Mouse (Mus musculus): ENCODE results near the gene Rnf34. TPM values are rescaled to one million over a fixed set of nuclear protein-coding genes. Genes with fewer than 3 reads are reported as not detected.

Rnf34 gene
- polyA plus RNA-seq, 1 experiment from 2014 or later: 55.5 TPM

DNA sequence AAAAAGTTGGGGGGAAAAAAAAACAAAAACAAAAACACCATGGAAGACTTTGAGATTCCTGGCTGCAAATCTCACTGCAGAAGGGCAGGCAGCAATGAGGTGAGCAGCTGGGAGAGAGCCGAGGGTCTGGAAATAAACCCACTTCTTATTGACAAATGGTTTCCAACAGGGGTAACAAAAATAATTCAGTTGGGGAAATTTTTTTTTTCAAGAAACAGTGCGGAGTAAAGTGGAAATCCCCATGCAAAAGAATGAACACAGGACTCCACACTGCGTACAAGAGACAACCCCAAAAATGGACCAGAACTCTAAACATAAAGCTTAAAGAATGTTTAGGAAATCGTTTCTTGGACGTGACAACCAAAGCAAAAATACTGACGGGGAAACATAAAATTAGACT, 43.4 kb downstream of the Rnf34 start:
- Histone ChIP-seq H3K27ac (no peak overlapping the region), H3K4me1 (replicated peaks) (peaks cover 35% of the 10 kb centered on the region), H3K4me3 (replicated peaks) (no peak overlapping the region), H3K36me3 (peaks cover 2% of the 10 kb centered on the region; the same call in 1 of the 2 replicates), H3K9ac (replicated peaks) (no peak overlapping the region), H3K9me3 (no peaks in the 10 kb centered on the region), H3K4me2 (replicated peaks) (no peak overlapping the region), H3K27me3 (no peaks in the 10 kb centered on the region)
- ATAC-seq: no peak
- 90% methylated on average over 6 of the region's 6 CpGs for WGBS

DNA sequence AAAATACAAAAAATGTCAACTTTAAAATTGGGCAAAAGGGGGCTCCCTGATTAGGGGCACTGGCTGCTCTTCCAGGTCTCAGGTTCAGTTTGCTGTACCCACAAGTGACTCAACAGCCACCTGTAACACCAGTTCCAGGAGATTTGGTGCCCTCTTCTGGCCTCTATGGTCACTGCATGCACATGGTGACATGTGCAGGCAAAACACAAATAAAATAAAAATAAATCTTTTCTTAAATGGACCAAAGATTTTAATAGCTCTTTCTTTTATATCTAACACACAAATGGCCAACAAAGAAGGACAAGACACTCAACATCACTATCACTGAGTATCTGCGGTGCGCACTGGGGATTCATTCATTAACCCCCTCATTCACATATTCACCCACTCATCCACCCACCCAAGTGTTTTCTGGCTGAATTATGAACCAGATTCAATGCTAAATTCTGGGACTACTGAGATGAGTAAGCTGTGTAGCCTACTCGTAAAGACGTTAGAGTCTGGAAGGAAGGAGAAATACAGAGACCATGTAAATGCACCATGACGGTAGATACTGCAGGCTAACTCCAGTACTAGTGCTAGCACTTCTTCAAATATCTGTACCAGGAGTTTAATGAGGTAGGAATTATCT, 44.3 kb downstream of the Rnf34 start:
- Histone ChIP-seq H3K4me2 (replicated peaks) (no peak overlapping the region), H3K4me3 (replicated peaks) (no peak overlapping the region), H3K27ac (no peak overlapping the region), H3K4me1 (replicated peaks) (peaks cover 39% of the 10 kb centered on the region), H3K36me3 (no peaks in the 10 kb centered on the region), H3K9ac (replicated peaks) (no peak overlapping the region), H3K9me3 (no peaks in the 10 kb centered on the region), H3K27me3 (no peaks in the 10 kb centered on the region)
- WGBS: 93% methylated on average over 5 of the region's 5 CpGs
- no peak for ATAC-seq

DNA sequence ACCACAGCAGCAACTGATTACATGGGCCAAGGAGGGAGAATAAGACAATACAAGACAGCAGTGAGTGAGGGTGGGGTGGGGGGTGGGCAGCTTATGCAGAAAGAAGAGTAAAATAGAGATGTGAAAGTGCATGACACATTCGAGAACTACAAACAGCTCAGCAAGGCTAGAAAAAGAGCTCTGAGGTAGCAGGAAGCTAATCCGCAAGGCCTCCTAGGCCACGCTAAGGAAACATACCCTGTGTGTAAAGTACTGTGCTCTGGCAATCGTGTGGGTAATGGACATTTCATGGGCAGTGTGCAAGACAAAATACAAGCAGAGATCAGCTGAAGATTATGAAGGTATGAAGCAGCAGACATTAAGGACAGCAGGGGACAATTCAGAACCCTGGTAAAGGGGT, 45.0 kb downstream of the Rnf34 start:
- no peak overlapping the region; the same call in 1 of the 2 replicates for H3K9ac ChIP-seq (replicated peaks)
- no peaks in the 10 kb centered on the region for H3K9me3 ChIP-seq
- no peak overlapping the region for H3K4me3 ChIP-seq (replicated peaks)

DNA sequence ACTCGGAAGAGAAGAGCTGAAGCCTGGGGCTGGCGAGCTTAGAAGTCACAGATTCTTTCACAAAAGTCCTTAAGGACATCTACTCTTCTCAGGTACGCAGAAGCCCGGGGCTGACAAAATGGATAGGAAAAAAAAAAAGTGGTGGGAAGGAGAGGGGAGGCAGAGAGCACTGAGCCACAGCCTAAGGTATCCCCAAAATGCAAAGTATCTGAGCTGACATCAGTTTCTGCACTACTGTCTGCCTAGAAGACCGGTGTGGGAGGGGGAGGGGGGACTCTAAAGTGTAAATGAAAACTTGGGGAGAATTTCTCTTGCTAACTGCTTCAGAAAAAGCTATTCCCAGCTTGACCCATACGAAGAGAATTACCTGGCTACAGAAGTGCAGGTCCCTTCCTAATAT, 48.3 kb downstream of the Rnf34 start:
- no peak for ATAC-seq
- Histone ChIP-seq H3K4me1 (replicated peaks) (peaks cover 48% of the 10 kb centered on the region), H3K9ac (replicated peaks) (peak overlapping the region; percentile 96), H3K27me3 (no peaks in the 10 kb centered on the region), H3K27ac (no peak overlapping the region), H3K4me2 (replicated peaks) (peak overlapping the region; percentile 87), H3K36me3 (no peaks in the 10 kb centered on the region), H3K4me3 (replicated peaks) (peak overlapping the region; percentile 90), H3K9me3 (no peaks in the 10 kb centered on the region)
- WGBS: 85% methylated on average over 6 of the region's 6 CpGs

More for the DNA sequence above, 45.0 kb downstream of the Rnf34 start:
- Histone ChIP-seq H3K27me3 (no peaks in the 10 kb centered on the region), H3K36me3 (no peaks in the 10 kb centered on the region), H3K4me1 (replicated peaks) (peaks cover 40% of the 10 kb centered on the region), H3K27ac (no peak overlapping the region), H3K4me2 (replicated peaks) (no peak overlapping the region)
- WGBS: 72% methylated on average over 4 of the region's 4 CpGs
- no peak for ATAC-seq

DNA sequence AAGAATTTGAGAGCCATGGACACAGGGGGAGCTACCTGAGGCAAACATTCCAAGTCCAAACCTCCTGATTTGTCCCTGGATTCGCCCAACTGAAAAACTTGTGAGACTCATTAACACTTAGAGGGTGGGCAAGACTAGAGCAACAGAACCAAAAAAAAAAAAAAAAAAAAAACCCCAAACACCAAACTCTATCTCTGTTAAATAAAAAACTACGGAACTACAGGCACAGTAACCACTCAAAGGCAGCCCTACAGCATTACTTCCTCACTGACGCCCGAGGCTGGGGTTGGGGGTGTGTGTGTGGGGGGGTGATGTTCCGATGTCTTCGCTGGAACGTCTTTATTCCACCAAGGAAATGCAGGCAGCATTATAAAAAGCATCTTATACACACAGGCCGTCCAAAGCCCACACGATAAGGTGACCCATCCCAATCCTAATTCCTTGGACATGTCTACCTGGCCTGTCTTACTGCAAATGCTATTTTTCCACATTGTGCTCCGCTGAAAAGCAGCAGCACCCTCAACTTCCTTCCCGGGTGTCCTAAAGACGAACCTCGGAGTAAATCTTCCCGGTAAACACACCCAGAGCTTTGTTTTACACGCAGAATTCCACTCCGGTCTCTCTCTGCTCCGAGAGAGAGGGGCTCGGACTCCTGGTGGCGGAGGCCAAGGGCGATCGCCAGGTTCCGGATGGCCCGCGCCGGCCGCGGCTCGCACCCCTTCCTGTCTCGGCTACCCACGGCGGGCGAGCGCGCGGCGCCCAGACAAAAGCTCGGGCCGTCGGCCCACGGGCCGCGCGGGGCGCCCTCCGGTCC, 49.3 kb downstream of the Rnf34 start:
- Histone ChIP-seq H3K9me3 (no peaks in the 10 kb centered on the region), H3K4me3 (replicated peaks) (peak overlapping the region; percentile 90), H3K4me1 (replicated peaks) (peaks cover 48% of the 10 kb centered on the region), H3K27me3 (no peaks in the 10 kb centered on the region), H3K36me3 (no peaks in the 10 kb centered on the region), H3K27ac (peak overlapping the region; percentile 98), H3K9ac (replicated peaks) (peak overlapping the region; percentile 96), H3K4me2 (replicated peaks) (peak overlapping the region; percentile 87)
- 3% methylated on average over 44 of the region's 45 CpGs for WGBS
- no peak for ATAC-seq

DNA sequence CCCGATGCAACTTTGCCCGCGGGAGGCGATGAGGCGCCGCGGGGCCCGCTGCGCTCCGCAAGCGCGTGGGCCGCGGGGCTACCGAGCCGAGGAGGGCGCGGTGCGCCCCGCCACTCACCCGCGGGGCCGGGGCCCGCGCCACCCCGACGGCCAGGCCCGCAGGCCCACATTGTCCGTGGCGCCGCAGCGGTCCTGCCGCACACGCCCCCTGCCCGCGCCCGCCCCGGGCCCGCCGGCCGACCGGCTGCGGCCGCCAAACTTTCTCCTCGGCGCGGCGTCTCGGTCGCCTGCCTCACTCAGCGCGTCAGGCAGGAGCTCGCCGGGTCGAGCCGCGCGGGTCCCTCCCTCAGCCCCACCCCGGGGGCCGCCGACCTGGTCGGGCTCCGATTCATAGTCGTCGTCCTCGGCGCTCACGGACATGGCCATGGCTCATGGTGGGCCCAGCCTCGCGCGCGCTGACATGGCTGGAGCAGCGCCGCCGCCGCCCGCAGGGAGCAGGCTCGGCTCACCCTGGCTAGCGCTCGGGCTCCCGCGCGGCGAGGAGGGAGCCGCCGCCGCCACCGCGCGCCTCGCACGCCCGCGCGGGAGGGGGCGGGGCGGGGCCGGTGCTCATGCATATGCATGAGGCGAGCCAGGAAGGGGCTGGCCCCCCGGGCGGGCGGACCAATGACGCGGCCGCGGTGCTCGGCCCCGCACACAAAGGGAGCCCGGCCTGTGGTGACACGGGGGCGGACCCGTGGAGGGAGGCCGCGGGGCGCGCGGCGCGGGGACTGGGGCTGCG, 50.1 kb downstream of the Rnf34 start:
- peak; percentile 97 for ATAC-seq
- Histone ChIP-seq H3K36me3 (no peaks in the 10 kb centered on the region), H3K4me1 (replicated peaks) (peaks cover 45% of the 10 kb centered on the region), H3K9me3 (no peaks in the 10 kb centered on the region), H3K9ac (replicated peaks) (peak overlapping the region; percentile 96), H3K27me3 (no peaks in the 10 kb centered on the region), H3K27ac (peak overlapping the region; percentile 98), H3K4me3 (replicated peaks) (peak overlapping the region; percentile 90), H3K4me2 (replicated peaks) (peak overlapping the region; percentile 87)
- 1% methylated on average over 96 of the region's 120 CpGs for WGBS

- no peak for ATAC-seq
- H3K27ac ChIP-seq: peak overlapping the region; percentile 98
- H3K4me3 ChIP-seq (replicated peaks): peak overlapping the region; percentile 90
- 2% methylated on average over 33 of the region's 33 CpGs for WGBS
- H3K4me1 ChIP-seq (replicated peaks): peaks cover 38% of the 10 kb centered on the region
- H3K9ac ChIP-seq (replicated peaks): peak overlapping the region; percentile 96
- no peaks in the 10 kb centered on the region for H3K27me3 ChIP-seq
- H3K9me3 ChIP-seq: no peaks in the 10 kb centered on the region
- peak overlapping the region; percentile 87 for H3K4me2 ChIP-seq (replicated peaks)
- H3K36me3 ChIP-seq: no peaks in the 10 kb centered on the region
These were observed 50.8 kb downstream of the Rnf34 start for GRCm38 (mm10) chr5:122900558-122901171.

DNA sequence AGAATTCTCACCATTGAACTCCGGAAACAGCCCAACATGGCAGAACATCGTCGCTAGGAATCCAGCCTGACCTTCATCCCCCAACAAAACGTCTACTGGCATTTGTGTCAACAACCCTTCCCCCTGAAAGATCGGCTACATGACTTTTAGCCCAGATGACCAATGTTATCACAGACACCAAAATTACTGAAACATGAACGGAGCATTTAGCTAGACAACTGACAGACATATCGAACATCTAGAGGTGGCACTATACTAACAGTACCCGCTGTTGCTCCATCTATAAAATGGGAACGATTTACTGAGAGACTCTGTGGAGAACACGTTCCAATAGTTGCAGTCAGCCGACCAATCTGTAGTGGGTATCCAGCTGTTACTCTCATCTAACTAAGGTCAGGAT, 51.3 kb downstream of the Rnf34 start:
- peak overlapping the region; percentile 90 for H3K4me3 ChIP-seq (replicated peaks)
- no peak for ATAC-seq
- H3K4me2 ChIP-seq (replicated peaks): peak overlapping the region; percentile 87
- peaks cover 37% of the 10 kb centered on the region for H3K4me1 ChIP-seq (replicated peaks)
- H3K27me3 ChIP-seq: no peaks in the 10 kb centered on the region
- no peaks in the 10 kb centered on the region for H3K9me3 ChIP-seq
- peak overlapping the region; percentile 98 for H3K27ac ChIP-seq
- H3K36me3 ChIP-seq: no peaks in the 10 kb centered on the region
- 53% methylated on average over 11 of the region's 11 CpGs for WGBS
- H3K9ac ChIP-seq (replicated peaks): peak overlapping the region; percentile 96

DNA sequence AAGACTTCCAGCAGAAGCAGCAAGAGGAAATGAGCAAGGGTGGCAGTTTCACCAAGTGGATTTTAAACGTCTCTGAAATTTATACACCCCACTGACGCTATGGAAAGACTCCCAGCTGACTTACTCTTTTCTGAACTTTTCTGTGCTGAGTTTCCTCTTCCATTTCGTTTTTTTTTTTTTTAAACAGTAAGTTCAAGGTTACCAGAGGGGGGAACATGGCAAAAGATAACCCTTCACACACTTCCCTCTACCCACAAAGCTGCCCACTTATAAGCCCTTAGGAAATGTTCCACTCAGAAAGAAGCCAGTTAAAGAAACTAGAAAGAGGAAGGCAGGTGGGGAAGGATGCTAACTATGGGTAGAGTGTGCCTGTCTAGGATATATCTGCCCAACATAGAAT, 51.8 kb downstream of the Rnf34 start:
- Histone ChIP-seq H3K9ac (replicated peaks) (no peak overlapping the region), H3K27me3 (no peaks in the 10 kb centered on the region), H3K4me1 (replicated peaks) (peaks cover 33% of the 10 kb centered on the region), H3K4me3 (replicated peaks) (no peak overlapping the region), H3K9me3 (no peaks in the 10 kb centered on the region), H3K27ac (no peak overlapping the region), H3K4me2 (replicated peaks) (no peak overlapping the region), H3K36me3 (no peaks in the 10 kb centered on the region)
- 79% methylated on average over 3 of the region's 3 CpGs for WGBS
- no peak for ATAC-seq

- Histone ChIP-seq H3K9me3 (no peaks in the 10 kb centered on the region), H3K4me2 (replicated peaks) (no peak overlapping the region), H3K9ac (replicated peaks) (no peak overlapping the region), H3K27me3 (no peaks in the 10 kb centered on the region), H3K27ac (no peak overlapping the region), H3K4me1 (replicated peaks) (peaks cover 27% of the 10 kb centered on the region), H3K36me3 (no peaks in the 10 kb centered on the region), H3K4me3 (replicated peaks) (no peak overlapping the region)
- ATAC-seq: no peak
- 71% methylated on average over 6 of the region's 6 CpGs for WGBS
These were observed 52.4 kb downstream of the Rnf34 start for GRCm38 (mm10) chr5:122902228-122902627.

- H3K27me3 ChIP-seq: no peaks in the 10 kb centered on the region
- H3K36me3 ChIP-seq: no peaks in the 10 kb centered on the region
- ATAC-seq: no peak
- peaks cover 18% of the 10 kb centered on the region for H3K4me1 ChIP-seq (replicated peaks)
- H3K4me2 ChIP-seq (replicated peaks): no peak overlapping the region
- WGBS: 84% methylated on average over 5 of the region's 5 CpGs
- no peak overlapping the region for H3K9ac ChIP-seq (replicated peaks)
- H3K27ac ChIP-seq: no peak overlapping the region
- no peaks in the 10 kb centered on the region for H3K9me3 ChIP-seq
- H3K4me3 ChIP-seq (replicated peaks): no peak overlapping the region
These were observed 53.3 kb downstream of the Rnf34 start for GRCm38 (mm10) chr5:122903165-122903564.
